In genomic region chr2:53502275-53502667, GRCm38 (mm10) we compare ENCODE assay signal across 26 mouse cellular contexts.
A peak's percentile ranks its signal among the peaks of the same experiment; 100 is the strongest.
DNase-seq lines count a peak whose midpoint lies in the region; ATAC-seq and TF ChIP-seq lines count a peak whose summit lies in the region.
"Had no signal": no experiment of that assay in that cellular context is flagged by ENCODE, and none has a peak within 500 bp of the region (broad histone marks: within the 10 kb centered on the region; RNA-seq: fewer than 3 reads in every experiment).

No protein-coding gene starts in this region.

- no peaks in the 10 kb centered on the region for H3K36me3 ChIP-seq in forebrain, embryonic 11.5 days (ENCODE audit: control insufficient read depth, insufficient read depth, low read length)
- H3K36me3 ChIP-seq in forebrain, embryonic 10.5 days (replicated peaks): no peaks in the 10 kb centered on the region
- no peaks in the 10 kb centered on the region for H3K36me3 ChIP-seq in forebrain, embryonic 16.5 days (ENCODE audit: control insufficient read depth, insufficient read depth)
- H3K36me3 ChIP-seq: G1E; kidney, embryonic 15.5 days; liver, embryonic 12.5 days had no signal

- no peak overlapping the region for H3K4me3 ChIP-seq in forebrain, embryonic 11.5 days (ENCODE audit: low read depth, low read length)
- no peak overlapping the region for H3K4me3 ChIP-seq in forebrain, embryonic 10.5 days
- no peak overlapping the region; the same call in 1 of the 2 replicates for H3K4me3 ChIP-seq in layer of hippocampus, adult 2 months
- H3K4me3 ChIP-seq in forebrain, embryonic 16.5 days (replicated peaks; ENCODE audit: low read length): no peak overlapping the region
- H3K4me3 ChIP-seq: gastrocnemius, adult 2 months; kidney, embryonic 15.5 days; liver, embryonic 12.5 days; megakaryocyte, embryonic 14.5 days had no signal

- TF ChIP-seq POLR2A in brain, embryonic 14.5 days (IDR thresholded peaks at IDR 0.05; ENCODE audit: borderline replicate concordance, extremely low read depth, insufficient read depth, insufficient read length, poor library complexity, severe bottlenecking): no peak

- no peaks in the 10 kb centered on the region for H3K27me3 ChIP-seq in forebrain, embryonic 11.5 days (ENCODE audit: control insufficient read depth, insufficient read depth, low read length)
- H3K27me3 ChIP-seq in forebrain, embryonic 10.5 days (ENCODE audit: poor library complexity, severe bottlenecking): no peaks in the 10 kb centered on the region
- H3K27me3 ChIP-seq in forebrain, embryonic 16.5 days (replicated peaks; ENCODE audit: control insufficient read depth, insufficient read depth, low read length): no peaks in the 10 kb centered on the region
- H3K27me3 ChIP-seq: kidney, embryonic 15.5 days; liver, embryonic 12.5 days; megakaryocyte, embryonic 14.5 days had no signal

- no peaks in the 10 kb centered on the region for H3K9me3 ChIP-seq in forebrain, embryonic 11.5 days (ENCODE audit: control insufficient read depth, low read length)
- no peaks in the 10 kb centered on the region for H3K9me3 ChIP-seq in forebrain, embryonic 10.5 days
- no peaks in the 10 kb centered on the region for H3K9me3 ChIP-seq in forebrain, embryonic 16.5 days (ENCODE audit: control insufficient read depth, low read length)
- H3K9me3 ChIP-seq: kidney, embryonic 15.5 days; liver, embryonic 12.5 days had no signal

- ATAC-seq in forebrain, embryonic 11.5 days (replicated peaks; ENCODE audit: low FRiP score): peak; percentile 55; the same call in 1 of the 2 replicates
- peak; percentile 72 for ATAC-seq in forebrain, embryonic 16.5 days
- ATAC-seq: liver, embryonic 12.5 days; liver, postnatal 0 days had no signal

- H3K4me2 ChIP-seq in forebrain, embryonic 11.5 days (ENCODE audit: low read depth, low read length, severe bottlenecking): no peak overlapping the region
- peak overlapping the region; percentile 21; the same call in 1 of the 2 replicates for H3K4me2 ChIP-seq in forebrain, embryonic 16.5 days (ENCODE audit: low read length)
- H3K4me2 ChIP-seq: heart, embryonic 11.5 days; kidney, embryonic 15.5 days; liver, embryonic 12.5 days had no signal

- WGBS in forebrain, embryonic 11.5 days: 49% methylated on average over 4 of the region's 4 CpGs
- WGBS in forebrain, embryonic 10.5 days: 61% methylated on average over 4 of the region's 4 CpGs
- 24% methylated on average over 4 of the region's 4 CpGs for WGBS in forebrain, embryonic 16.5 days

- H3K27ac ChIP-seq in forebrain, embryonic 11.5 days (ENCODE audit: low read depth, low read length): no peak overlapping the region
- no peak overlapping the region for H3K27ac ChIP-seq in forebrain, embryonic 10.5 days
- peak overlapping the region; percentile 84; the same call in 1 of the 2 replicates for H3K27ac ChIP-seq in layer of hippocampus, adult 2 months
- H3K27ac ChIP-seq in forebrain, embryonic 16.5 days (ENCODE audit: low read length): no peak overlapping the region
- H3K27ac ChIP-seq: gastrocnemius, adult 2 months; kidney, embryonic 15.5 days; liver, embryonic 12.5 days had no signal

- DNase-seq in forebrain, embryonic 11.5 days (ENCODE audit: low spot score): no peak
- DNase-seq in forebrain, embryonic 10.5 days (ENCODE audit: extremely low spot score, low spot score): no peak
- no peak for DNase-seq in layer of hippocampus, adult 2 months (ENCODE audit: low spot score in 2 of 2)
- no peak for DNase-seq in layer of hippocampus, postnatal 25 days (ENCODE audit: extremely low spot score in 1 of 2, low spot score in 1 of 2)
- peak; percentile 36 for DNase-seq in brain, embryonic 14.5 days (ENCODE audit: low read depth)
- no peak for DNase-seq in thymus, postnatal 0 days (ENCODE audit: low spot score)
- DNase-seq: adrenal gland, adult 8-10 months; cerebellum, adult 11 months; cerebellum, adult 9-10 months; cerebellum, postnatal 36 days; gastrocnemius, adult 2 months; gastrocnemius, postnatal 36 days; heart, adult 18-20 months; heart, postnatal 36 days; kidney, adult 18-20 months; kidney, postnatal 25 days; liver, postnatal 0 days; lung, postnatal 36 days; right cerebral cortex, postnatal 14 days; thymus, postnatal 14 days had no signal

- peaks cover 4% of the 10 kb centered on the region; the same call in 1 of the 2 replicates for H3K4me1 ChIP-seq in forebrain, embryonic 11.5 days (replicated peaks; ENCODE audit: control insufficient read depth, insufficient read depth, low read length)
- H3K4me1 ChIP-seq in forebrain, embryonic 10.5 days: peaks cover 12% of the 10 kb centered on the region
- H3K4me1 ChIP-seq in forebrain, embryonic 16.5 days (replicated peaks; ENCODE audit: control insufficient read depth, insufficient read depth, low read length): peaks cover 6% of the 10 kb centered on the region; the same call in 1 of the 2 replicates
- H3K4me1 ChIP-seq: kidney, embryonic 15.5 days; liver, embryonic 12.5 days; megakaryocyte, embryonic 14.5 days had no signal

- no peak for TF ChIP-seq CTCF in layer of hippocampus, adult 2 months (conservative IDR thresholded peaks at IDR 0.05)
- TF ChIP-seq CTCF in brain, embryonic 14.5 days (IDR thresholded peaks at IDR 0.05; ENCODE audit: borderline replicate concordance, extremely low read depth, insufficient read depth, insufficient read length): no peak

- H3K9ac ChIP-seq in forebrain, embryonic 11.5 days (ENCODE audit: low read length): no peak overlapping the region
- H3K9ac ChIP-seq in forebrain, embryonic 16.5 days (replicated peaks; ENCODE audit: low read depth, low read length): no peak overlapping the region
- H3K9ac ChIP-seq: kidney, embryonic 15.5 days; liver, embryonic 12.5 days; liver, postnatal 0 days had no signal
